In the genomic region with DNA sequence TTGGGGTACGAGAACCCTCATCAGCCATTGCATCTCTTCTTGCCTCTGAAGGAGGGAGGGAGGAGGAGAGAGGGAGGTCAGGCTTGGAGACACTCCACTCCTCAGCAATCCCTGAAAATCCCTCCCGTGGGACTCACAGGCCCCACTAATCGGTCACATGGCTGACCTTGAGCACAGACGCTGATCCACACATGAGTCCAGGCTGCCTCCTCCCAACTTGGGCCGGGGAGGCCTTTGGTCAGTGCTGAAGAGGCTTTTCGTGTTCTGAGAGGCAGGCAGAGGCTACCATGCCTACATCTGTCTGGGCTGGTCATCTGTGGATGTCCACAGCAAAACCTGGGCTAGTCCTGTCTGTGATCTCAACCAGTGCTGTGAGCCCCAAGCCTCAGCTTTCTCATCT, we compare ENCODE assay signal across 15 mouse cellular contexts. TPM values are rescaled to one million over a fixed set of nuclear protein-coding genes. Genes with fewer than 3 reads are reported as not detected.
DNase-seq lines count a peak whose midpoint lies in the region.
"Had no signal": no experiment of that assay in that cellular context is flagged by ENCODE, and none has a peak within 500 bp of the region (broad histone marks: within the 10 kb centered on the region; RNA-seq: fewer than 3 reads in every experiment).

No protein-coding gene starts in this region.

- DNase-seq in ovary, adult 18-20 months (ENCODE audit: low spot score): peak; percentile 38
- DNase-seq in ovary, postnatal 36 days (ENCODE audit: low spot score): no peak
- DNase-seq in adrenal gland, postnatal 10 days: peak; percentile 35
- DNase-seq in adrenal gland, postnatal 36 days: peak; percentile 56 to 58
- no peak for DNase-seq in layer of hippocampus, postnatal 10 days (ENCODE audit: low spot score in 2 of 2)
- DNase-seq in cerebellum, adult 9-11 months: no peak
- DNase-seq: cerebellum, adult 18-20 months; cerebellum, adult 9-10 months; cerebellum, postnatal 25 days; forebrain, postnatal 0 days; gastrocnemius, adult 2 months; gastrocnemius, postnatal 14 days; heart, adult 11 months; heart, postnatal 10 days; heart, postnatal 36 days had no signal

RNA-seq across cellular contexts. Expression of a gene that starts 20.2 kb away (rescaled TPM):
- 100 to 1,000 TPM; 175 to 205 TPM for total RNA-seq in adrenal gland, postnatal 10 days (2021)
- total RNA-seq in adrenal gland, postnatal 36 days (2021): 100 to 1,000 TPM; 331 to 678 TPM
- total RNA-seq in layer of hippocampus, postnatal 10 days (2021): 100 to 1,000 TPM; 177 to 193 TPM

Comparison
In these comparisons a context has a peak if more than half of its experiments do, and no peak if none do; other contexts are left out.
1. DNase-seq: peak in ovary, adult 18-20 months (single experiment), adrenal gland, postnatal 10 days (single experiment) and adrenal gland, postnatal 36 days (2 of 2); none in ovary, postnatal 36 days (single experiment), layer of hippocampus, postnatal 10 days (0 of 2) and cerebellum, adult 9-11 months (single experiment).